Mouse (Mus musculus) cerebellum, postnatal 36 days (tissue): ENCODE measurements around the gene Atp2b4.
"Not testable (repeated sequence)": the region's sequence is repeated elsewhere in the genome, so short reads cannot be mapped to it uniquely, and the experiment has no call there.

ENCODE experiments used
- DNase-seq, 2 experiments: peaks; one replicate each; pipeline ENCODE4 v3.0.0; 2021 to 2022; ENCODE audit warnings: mixed read lengths in 2 of 2

Gene Atp2b4

DNA sequence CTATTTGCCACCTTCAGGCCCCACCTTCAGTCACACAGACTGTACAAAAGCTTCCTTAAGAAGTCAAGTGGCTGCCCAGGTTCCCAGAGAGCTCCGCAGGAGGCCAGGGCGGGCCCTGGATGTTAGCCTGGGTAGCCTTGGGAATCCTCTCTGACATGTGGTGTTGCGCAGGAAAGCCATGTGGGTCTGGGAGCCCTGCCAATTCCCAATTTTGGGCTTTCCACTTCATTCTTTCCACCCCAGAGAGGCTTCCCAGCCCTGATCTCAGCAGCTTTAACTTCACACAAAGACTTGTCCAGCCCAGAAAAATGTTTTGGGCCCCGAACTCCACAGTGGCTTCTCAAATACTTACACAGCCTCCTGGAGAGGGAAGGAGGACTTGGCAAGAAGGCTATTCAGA is 56.2 kb downstream of the Atp2b4 start:
- DNase-seq: peak; percentile 76 to 78

DNA sequence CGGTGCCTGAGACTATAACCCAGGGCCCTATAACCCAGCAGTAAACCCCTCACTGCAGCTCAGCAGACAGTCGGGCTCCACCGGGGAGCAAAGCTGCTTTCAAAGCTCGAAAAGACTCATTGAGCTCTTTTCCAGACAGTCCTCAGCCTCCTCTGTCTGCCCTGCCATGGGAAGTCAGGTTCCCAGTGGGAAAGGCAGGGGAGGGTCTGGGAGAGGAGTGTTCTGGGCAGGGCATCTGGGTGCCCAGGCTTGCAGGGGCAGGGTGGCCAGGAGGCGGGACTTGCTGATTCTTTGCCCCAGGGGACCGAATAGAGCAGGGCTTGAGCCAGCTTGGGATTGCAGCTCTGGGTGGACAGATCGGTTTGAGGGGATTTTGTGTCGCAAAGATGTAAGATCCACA is 58.3 kb downstream of the Atp2b4 start:
- DNase-seq: no peak

DNA sequence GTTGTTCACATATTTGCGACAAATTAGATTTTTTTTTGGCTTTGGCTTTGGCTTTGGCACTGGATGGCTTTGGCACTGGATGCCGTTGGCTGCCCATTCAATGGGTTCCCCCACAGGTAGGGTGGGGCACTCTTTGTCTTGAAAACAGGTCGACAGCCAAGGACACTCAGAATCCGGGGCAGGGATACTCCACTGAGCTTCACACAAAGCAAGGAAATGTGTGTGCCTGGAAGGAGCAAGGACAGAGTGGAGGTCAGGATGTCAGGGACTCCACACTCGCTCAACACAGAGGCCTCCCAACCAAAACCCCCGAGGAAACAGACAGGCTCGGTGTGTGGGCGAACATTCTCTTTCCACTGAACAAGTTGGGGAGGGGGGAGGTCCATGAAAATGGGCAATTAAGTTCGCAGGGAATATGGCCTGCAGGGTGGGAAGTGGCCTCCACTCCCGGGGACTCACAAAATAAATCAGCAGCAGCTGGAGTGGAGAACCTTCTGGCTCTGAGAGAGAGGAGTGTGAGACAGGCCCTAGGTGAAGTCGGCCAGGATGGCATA is 58.9 kb downstream of the Atp2b4 start:
- no peak for DNase-seq

DNA sequence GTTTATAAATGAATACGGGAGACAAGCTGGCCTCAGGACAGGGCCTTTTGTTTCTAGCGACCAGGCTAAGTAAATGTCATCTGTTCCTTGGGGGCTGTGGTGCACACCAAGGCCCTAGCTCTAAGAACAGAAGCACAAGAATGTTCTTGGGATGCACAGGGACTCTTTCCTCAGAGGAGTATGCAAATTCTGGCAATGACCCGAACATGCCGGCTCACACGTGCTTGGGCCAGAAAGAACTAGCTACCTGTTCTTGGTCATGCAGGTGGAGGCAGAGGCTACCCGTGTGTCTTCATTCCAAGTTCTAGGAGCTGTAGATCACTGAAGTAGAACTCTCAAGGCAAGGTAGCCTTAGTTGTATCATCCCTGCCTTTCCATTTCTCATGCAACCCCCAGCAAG is 59.7 kb downstream of the Atp2b4 start:
- no peak for DNase-seq

DNA sequence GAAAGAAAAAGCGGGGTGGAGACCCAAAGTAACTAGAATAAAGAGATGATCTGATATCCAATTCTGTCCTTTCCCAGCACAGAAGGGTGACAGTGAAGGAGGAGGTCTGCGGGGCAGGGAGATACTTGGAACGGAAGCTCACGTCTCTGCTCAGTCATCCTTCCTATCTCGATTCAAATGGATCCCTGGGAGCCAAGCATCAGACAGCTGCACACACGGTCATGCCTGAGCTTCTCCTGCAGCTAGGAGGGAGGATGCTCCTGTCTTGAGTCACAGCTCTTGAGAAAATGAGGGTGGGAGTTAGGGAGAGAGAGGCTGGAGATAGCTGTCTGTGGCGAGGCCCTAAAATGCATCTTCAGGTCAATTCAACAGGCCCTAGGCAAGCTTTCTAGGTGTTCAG is 64.2 kb downstream of the Atp2b4 start:
- DNase-seq: no peak

DNA sequence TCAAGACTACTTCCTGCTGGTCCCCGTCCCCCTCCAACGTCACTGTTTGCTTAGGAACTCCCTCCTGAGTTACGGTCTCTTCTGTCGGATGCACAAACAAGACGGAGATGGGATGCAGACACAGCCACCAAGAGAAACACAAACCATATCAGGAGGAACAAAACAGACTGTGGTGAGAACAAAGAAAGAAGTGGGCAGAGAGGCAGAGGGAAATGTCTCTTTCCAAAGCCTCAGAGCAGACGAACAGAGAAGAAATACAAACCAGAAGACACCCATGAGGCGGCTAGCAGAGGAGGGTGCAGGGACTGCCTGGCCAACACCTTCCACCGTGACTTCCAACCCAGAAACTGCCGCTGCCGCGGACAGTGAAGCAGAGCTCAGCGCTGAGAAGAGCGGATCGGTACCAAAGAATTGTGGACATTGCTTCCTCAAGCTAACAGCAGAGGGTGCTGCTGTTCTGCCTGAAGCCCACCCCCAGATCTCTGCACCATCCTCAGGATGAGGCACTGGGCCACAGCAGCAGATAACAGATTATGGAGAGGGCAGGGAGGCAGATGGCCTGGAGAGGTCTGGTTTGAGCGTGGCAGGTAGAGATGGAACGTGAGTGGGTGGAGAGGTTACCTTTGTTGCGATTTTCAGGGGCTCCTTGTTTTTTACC is 64.7 kb downstream of the Atp2b4 start:
- DNase-seq: peak; percentile 73 to 80

DNA sequence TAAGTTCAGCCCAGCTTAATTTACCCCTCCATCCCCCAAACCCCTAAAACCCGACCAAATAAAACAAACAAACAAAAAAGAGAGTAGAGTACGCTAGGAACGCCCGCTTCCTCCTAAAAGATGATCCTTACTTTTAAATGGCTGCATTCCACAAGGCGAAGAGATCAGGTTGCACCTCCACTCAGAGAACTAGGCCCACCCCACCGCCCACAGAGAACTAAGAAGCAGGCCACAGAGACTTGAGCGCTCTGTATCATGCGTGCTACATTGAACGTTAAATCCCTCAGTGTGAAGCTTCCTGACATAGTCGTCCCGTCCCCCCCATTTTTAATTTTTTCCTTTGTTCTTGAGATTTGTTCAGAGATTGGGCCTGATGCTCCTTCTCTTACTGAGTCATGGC is 68.0 kb downstream of the Atp2b4 start:
- no peak for DNase-seq

DNA sequence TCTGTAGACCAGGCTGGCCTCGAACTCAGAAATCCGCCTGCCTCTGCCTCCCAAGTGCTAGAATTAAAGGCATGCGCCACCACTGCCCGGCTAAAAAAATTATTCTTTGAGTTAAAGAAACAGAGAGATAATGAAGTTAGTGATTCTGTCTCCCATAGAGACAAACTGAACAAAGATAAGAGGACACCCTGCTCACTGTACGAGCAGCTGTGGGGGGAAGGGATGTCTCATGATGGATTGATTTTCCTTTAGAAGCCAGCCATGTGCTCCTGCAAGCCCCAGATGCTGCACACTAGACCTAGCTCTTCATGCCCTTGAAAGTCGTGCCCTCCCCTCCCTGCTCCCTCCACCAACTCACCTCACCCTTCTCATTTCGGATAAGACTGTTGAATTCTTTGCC is 72.5 kb downstream of the Atp2b4 start:
- no peak for DNase-seq

DNA sequence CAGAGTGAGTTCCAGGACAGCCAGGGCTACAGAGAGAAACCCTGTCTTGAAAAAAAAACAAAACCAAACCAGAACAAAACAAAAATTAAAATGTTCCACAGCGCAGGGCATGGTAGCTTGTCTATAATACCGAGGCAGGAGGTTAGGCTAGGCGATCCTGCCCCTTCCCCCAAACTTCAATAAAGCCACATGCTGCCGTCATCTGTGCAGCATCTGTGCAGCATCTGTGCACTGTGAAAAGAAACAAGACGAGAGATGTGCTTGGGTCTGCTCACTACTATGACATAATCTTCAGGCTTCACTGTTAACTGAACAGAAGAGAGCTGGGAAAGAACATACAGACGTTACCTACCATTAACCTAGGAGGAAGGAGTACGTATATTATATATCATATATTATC is 80.5 kb downstream of the Atp2b4 start:
- DNase-seq: no peak

DNA sequence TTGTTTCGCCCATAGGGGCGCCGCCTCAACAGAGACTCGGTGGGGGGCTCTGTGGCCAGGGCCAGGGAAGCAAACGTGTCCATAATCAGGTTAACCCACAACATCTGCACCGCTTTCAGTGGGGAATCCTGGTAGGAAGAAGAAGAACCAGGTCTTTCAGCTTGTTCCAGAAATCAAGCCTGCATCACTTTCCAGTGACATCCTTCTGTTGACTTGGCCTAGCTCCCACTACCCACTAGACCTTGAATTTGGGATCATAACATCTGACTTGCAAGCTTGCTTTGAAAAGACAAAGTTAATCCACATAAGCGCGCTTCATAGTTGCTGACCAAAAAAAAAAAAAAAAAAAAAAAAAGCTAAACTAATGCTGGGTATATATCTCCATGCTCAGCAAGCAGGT is 82.1 kb downstream of the Atp2b4 start:
- no peak for DNase-seq

DNA sequence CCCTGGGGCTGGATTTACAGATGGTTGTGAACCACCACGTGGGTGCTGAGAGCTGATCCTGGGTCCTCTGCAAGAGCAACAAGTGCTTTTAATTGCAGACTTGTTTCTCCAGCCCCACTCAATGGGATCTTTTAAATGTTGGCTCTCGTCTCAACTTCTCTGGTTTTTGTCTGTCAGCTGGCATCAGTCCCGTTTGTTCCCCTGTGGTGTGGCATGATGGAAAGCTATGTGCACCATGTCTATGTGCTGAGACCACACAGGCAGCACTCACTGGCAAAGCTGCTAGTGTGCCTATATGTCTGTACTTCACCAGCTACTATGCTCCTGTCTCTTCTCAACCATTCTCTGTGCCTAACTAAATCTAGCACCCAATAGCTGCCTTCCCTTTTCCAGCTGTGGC is 82.5 kb downstream of the Atp2b4 start:
- DNase-seq: no peak

DNA sequence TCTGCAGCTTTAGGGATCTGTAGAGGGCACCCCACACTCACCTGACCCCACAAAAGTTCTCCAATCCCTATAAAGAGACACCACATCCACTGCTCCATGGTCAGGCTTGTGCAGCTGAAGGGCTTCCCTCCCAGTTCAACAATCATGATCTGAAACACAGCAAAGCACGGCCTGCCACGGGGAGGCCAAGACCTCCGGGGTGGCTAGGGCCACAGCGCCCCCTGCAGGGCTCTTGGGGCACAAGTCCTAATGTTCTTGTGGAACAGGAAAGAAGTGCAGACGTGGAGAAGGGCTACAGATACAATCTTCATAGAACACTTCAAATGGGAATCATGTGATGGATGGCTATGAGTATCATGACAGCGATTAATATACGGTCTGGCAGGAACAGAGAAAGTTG is 84.4 kb downstream of the Atp2b4 start:
- no peak for DNase-seq

DNA sequence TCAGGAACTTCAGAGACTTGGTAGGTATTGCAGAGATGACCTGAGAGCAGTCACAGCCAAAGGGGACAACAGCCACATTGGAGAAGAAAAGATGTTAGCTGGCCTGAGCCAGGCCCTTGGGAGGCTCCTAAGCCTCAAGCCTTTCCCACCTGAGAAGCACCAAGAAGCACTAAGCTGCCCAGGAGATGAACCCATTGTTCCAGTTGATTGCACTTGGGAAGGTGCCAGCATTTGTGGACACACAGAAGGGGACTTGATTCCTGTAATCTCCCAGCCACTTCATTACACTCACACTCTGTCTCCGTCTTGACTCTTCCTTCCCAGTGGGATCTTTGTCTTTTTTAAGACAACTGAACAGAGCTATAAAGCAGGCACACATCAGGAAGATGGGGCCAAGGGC is 85.7 kb downstream of the Atp2b4 start:
- no peak for DNase-seq

DNA sequence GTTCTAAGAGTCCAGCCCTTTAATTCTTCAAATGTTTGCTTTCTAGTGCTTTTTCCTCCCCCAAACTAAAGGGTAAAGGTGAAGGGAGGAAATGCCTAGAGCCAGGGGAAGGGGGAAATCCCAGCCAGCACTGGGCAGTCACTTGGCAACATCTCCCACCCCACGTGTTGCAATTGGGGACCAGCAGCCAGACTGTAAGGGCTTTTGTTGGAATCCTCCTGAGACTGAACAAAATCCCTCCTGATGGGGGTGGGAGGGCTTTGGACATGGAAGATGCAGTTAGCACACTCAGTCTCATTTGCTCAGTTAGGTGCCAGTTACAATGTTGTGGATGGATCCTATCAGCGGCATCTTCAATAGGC is 87.9 kb downstream of the Atp2b4 start:
- no peak for DNase-seq

DNA sequence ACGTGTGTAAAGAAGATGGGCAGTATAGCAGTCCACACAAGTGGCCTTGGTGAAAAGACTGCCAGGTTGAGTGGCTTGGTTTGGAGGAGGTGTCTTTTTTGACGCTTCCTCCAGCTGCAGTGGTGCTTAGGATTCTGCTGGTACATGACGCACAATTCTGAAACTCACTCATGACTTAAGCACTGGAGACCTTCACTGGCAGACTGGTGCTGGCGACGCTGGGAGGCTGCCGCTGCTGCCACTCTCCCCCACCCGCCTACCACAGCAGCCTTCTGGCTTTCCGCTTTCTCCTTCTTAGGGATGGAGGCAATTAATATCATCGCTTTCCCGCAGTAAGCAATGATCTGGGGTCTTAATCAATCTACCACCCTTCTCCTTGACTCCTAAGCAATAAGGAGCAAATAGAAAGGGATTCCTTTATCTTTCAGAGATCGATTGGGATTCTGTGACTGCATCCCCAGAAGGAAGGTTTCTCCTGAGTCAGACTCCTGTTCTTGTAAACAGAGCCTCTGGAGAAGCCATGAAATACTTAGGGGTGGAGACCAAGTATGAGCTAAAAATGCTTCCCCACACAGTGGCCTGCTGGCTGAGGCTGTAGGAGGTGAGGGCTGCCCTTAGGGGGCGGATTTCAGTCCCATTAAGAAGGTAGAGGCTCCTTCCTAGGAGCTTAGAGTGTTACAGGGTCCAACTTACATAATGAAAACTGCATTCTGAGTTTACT is 88.4 kb downstream of the Atp2b4 start:
- no peak for DNase-seq

DNA sequence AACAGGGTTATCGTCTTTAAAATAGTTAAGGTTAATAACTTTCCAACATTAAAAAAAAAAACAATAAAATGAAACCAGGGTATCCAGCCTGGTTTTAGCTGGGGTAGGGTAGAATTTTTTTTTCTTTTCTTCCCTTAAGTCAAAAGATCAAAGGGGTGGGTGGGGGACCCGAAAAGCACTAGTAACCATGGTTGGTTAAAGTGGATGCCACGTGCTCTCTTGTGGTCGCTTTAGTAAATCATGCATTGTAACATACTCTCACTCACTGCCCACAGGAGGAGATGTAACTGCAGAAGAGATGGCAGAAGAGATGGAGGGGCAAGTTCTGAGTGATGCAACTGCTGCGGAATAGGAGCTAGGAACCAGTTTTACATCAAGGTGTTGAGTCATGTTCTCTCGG is 89.5 kb downstream of the Atp2b4 start:
- no peak for DNase-seq

DNA sequence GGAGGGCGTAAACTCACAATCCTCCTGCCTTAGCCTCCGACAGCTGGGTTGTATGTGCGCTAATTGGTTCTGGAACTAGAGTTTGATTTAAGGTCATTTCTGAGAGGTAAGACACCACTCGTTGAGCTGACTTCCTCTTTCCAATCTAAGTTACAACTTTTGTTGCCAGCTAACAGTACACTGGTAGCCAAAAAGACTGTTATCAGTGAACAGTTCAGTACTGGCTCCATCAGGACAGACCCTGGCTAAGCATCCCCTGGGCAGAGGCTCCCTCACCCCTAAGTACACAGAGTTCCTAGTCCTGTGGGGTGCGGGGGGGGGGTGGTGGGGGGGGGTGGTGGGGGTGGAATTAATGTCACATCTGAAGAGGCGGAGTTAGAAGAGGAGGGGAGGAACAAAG is 89.9 kb downstream of the Atp2b4 start:
- no peak for DNase-seq

DNA sequence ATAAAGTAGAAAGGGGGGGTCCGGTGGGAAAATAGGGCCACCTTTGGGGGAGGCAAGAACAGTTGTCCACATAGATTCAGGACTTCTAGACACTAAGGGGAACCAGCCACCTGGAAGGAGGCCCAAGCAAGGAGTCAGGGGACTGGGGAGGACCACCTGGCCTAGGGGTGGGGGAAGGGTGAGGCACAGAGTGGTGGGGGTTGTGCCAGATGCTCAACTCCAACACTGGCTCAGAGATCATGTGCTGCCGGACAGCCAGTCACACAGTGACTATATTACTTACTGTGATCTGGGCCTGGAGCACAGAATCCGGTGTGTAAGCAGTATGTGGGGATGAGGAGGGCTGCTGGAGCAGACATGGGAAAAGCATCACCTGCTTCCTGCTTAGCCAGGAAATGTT is 91.5 kb downstream of the Atp2b4 start:
- no peak for DNase-seq

DNA sequence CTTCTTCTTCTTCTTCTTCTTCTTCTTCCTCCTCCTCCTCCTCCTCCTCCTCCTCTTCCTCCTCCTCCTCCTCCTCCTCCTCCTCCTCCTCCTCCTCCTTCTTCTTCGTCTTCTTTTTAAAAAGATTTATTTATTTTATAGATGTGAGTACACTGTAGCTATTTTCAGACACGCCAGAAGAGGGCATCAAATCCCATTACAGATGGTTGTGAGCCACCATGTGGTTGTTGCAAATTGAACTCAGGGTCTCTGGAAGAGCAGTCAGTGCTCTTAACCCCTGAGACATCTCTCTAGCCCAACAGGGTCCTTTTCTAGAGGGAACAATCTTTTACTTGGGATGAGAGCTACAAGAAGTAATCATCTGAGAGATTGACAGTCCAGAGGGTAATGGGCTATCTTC is 99.0 kb downstream of the Atp2b4 start:
- not testable (repeated sequence) for DNase-seq

DNA sequence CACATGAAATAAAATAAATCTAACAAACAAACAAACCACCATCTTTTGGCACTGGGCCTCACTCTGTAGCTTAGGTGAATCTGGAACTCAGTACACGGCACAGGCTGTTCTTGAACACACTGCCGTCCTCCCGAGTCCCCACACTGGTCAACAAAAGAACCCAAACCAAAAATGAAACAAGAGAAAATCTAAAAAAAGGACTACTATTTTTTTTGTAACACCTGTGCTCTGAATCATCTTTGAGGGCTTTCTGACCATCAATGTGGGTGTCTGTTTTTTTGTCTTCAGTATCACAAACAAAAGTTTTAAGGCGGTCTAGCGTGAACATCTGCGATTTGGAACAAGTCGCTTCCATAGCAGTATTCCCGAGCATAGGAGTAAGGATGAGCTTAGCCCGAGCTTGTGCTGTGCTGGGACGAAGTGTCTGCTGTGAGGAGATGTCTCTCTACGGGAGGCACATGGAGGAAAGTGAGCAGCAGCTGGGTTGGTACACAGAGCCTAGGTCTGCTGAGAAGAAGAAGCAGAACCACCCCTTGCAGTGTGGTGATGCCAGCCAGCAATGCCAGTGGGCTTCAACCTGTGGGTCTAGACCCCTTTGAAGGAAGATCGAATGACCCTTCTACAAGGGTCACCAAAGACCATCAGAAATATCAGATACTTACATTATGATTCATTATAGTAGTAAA is 102.8 kb downstream of the Atp2b4 start:
- DNase-seq: no peak

DNA sequence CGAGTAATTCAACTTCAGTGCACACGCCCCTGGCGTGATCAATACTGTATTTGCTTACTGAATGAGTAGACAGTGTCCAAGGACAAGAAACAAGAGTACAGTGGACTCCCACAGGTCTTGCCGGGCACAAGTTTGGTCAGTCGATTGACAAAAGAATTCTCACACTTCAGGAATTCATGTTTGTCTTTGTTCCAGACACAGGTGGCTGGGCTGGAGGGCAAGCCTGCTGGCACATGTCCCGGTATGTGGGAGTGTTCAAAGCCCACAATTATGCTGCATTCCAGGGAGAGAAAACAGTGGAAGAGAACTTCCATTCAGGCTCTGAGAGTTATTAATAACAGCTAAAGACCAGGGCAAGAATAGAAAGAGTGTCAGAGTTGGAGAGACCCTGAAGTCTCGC is 104.9 kb downstream of the Atp2b4 start:
- DNase-seq: no peak

DNA sequence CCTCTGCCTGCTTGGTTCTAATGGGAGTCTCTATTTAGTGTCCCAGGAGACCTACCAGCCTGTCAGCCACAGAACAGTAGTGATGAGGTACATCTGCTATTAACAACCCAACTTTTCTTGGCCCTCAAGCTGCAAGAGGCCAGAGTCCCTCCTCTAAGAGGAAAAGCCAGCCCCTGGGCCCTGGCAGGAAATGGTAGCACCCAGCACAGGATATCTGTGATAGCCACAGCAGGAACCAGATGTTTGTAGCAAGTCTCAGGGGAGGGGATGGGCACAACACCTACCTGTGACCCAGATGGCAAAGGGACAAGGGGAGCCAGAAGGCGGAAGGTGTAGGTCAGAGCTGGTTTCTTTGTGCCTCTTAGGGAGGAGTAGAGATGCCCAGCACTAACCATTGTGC is 106.0 kb downstream of the Atp2b4 start:
- DNase-seq: no peak

DNA sequence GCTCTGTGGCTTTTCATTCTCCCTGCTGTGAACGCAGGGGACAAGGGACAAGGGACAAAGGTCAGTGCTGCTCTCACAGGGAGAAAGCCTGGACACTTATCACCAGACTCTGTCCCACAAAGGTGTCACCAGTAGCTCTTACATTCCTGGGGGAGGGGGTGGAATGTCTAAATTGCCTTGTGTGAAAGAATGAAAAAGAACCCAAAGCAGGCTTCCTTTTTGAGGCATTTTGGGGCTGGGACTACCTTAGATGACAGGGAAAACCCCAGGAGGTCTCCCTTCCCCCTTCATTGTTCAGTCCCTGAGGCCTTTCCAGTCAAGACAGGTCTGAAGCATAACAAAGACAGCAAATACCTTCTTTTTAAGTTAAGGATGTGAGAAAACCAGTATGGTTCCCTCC is 106.5 kb downstream of the Atp2b4 start:
- no peak for DNase-seq

DNA sequence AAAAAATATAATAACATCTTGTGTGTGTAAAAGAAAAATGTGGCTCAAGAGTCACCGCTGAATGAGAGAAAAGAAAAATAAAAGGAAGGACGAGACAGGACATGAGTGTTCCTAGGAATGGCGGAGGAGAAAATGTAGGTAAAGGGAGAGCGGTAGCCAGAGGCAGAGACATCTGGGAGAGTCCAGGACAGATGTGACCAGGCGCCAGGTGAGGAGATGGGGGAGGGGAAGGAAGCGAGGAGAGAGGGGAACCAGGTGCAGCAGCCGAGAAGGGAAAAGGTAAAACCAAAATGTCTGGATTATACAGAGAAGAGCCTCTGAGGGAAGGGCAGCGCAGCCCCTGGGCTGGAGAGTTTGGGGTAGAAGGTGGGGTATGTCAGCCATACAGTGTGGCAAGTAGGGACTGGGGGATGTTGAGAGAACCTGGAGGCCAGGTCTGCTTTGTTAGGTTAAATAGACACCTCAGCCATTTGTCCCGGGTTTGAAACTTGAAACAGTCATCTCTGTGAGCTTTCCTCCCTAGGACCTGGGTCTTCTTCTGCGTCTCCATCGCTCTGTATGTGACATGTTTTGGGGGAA is 107.2 kb downstream of the Atp2b4 start:
- no peak for DNase-seq
